Mouse (Mus musculus): ENCODE results near the gene Pidd1.

GRCm38 (mm10) chr7:141476981-141477370, 33.2 kb upstream of the Pidd1 start:
- TF ChIP-seq CTCF (IDR thresholded peaks at IDR 0.05; ENCODE audit: insufficient read depth, low read length) (no peak), POLR2A (IDR thresholded peaks at IDR 0.05; ENCODE audit: borderline replicate concordance, extremely low read depth, low read depth, low read length) (no peak)

Data from lung, adult 2 months (tissue).